Mouse (Mus musculus): ENCODE data around the gene Prr11. TPM values are rescaled to one million over a fixed set of nuclear protein-coding genes. Genes with fewer than 3 reads are reported as not detected.
"Not testable (repeated sequence)": the region's sequence is repeated elsewhere in the genome, so short reads cannot be mapped to it uniquely, and the experiment has no call there.

The Prr11 gene
- polyA plus RNA-seq, 1 experiment from 2014 or later: 20.5 TPM

- Histone ChIP-seq H3K4me2 (replicated peaks; ENCODE audit: low read depth, low read length) (no peak overlapping the region), H3K36me3 (ENCODE audit: control insufficient read depth, insufficient read depth, low read length) (peaks cover 4% of the 10 kb centered on the region; the same call in 1 of the 2 replicates), H3K4me3 (ENCODE audit: low read length) (no peak overlapping the region), H3K4me1 (ENCODE audit: control insufficient read depth, insufficient read depth, low read length) (no peaks in the 10 kb centered on the region), H3K9me3 (ENCODE audit: control insufficient read depth, low read length) (no peaks in the 10 kb centered on the region), H3K27ac (ENCODE audit: low read depth, low read length) (no peak overlapping the region), H3K27me3 (ENCODE audit: control insufficient read depth, insufficient read depth, low read length) (no peaks in the 10 kb centered on the region), H3K9ac (ENCODE audit: low read depth, low read length) (no peak overlapping the region)
- ATAC-seq (ENCODE audit: low FRiP score, low TSS enrichment): no peak
- WGBS: 66% methylated on average over 3 of the region's 3 CpGs
These were observed 46.4 kb downstream of the Prr11 start for GRCm38 (mm10) chr11:87062087-87062486.

- H3K27ac ChIP-seq (ENCODE audit: low read depth, low read length): no peak overlapping the region
- no peaks in the 10 kb centered on the region for H3K4me1 ChIP-seq (ENCODE audit: control insufficient read depth, insufficient read depth, low read length)
- no peaks in the 10 kb centered on the region for H3K9me3 ChIP-seq (ENCODE audit: control insufficient read depth, low read length)
- no peak overlapping the region for H3K4me3 ChIP-seq (ENCODE audit: low read length)
- 97% methylated on average over 2 of the region's 2 CpGs for WGBS
- H3K4me2 ChIP-seq (replicated peaks; ENCODE audit: low read depth, low read length): no peak overlapping the region
- no peak overlapping the region for H3K9ac ChIP-seq (ENCODE audit: low read depth, low read length)
- ATAC-seq (ENCODE audit: low FRiP score, low TSS enrichment): no peak
- H3K27me3 ChIP-seq (ENCODE audit: control insufficient read depth, insufficient read depth, low read length): no peaks in the 10 kb centered on the region
- H3K36me3 ChIP-seq (ENCODE audit: control insufficient read depth, insufficient read depth, low read length): peaks cover 4% of the 10 kb centered on the region; the same call in 1 of the 2 replicates
These were observed 48.1 kb downstream of the Prr11 start for GRCm38 (mm10) chr11:87060410-87060809.

GRCm38 (mm10) chr11:87056286-87056685 is 52.2 kb downstream of the Prr11 start:
- Histone ChIP-seq H3K27ac (ENCODE audit: low read depth, low read length) (no peak overlapping the region), H3K9ac (ENCODE audit: low read depth, low read length) (no peak overlapping the region), H3K4me3 (ENCODE audit: low read length) (no peak overlapping the region), H3K36me3 (ENCODE audit: control insufficient read depth, insufficient read depth, low read length) (peaks cover 2% of the 10 kb centered on the region; the same call in 1 of the 2 replicates), H3K4me1 (ENCODE audit: control insufficient read depth, insufficient read depth, low read length) (no peaks in the 10 kb centered on the region), H3K27me3 (ENCODE audit: control insufficient read depth, insufficient read depth, low read length) (no peaks in the 10 kb centered on the region), H3K9me3 (ENCODE audit: control insufficient read depth, low read length) (no peaks in the 10 kb centered on the region), H3K4me2 (replicated peaks; ENCODE audit: low read depth, low read length) (no peak overlapping the region)
- WGBS: 87% methylated on average over 6 of the region's 6 CpGs
- ATAC-seq (ENCODE audit: low FRiP score, low TSS enrichment): no peak

- H3K27ac ChIP-seq (ENCODE audit: low read depth, low read length); H3K4me3 ChIP-seq (ENCODE audit: low read length); H3K4me1 ChIP-seq (ENCODE audit: control insufficient read depth, insufficient read depth, low read length); ATAC-seq (ENCODE audit: low FRiP score, low TSS enrichment); H3K4me2 ChIP-seq (replicated peaks; ENCODE audit: low read depth, low read length); H3K9ac ChIP-seq (ENCODE audit: low read depth, low read length); H3K27me3 ChIP-seq (ENCODE audit: control insufficient read depth, insufficient read depth, low read length); H3K9me3 ChIP-seq (ENCODE audit: control insufficient read depth, low read length); H3K36me3 ChIP-seq (ENCODE audit: control insufficient read depth, insufficient read depth, low read length): not testable (repeated sequence)
- 98% methylated on average over 7 of the region's 7 CpGs for WGBS
These were observed 59.6 kb downstream of the Prr11 start for GRCm38 (mm10) chr11:87048900-87049299.

GRCm38 (mm10) chr11:87046968-87047367 is 61.5 kb downstream of the Prr11 start:
- WGBS: 88% methylated on average over 5 of the region's 5 CpGs
- H3K4me3 ChIP-seq (ENCODE audit: low read length): no peak overlapping the region
- no peaks in the 10 kb centered on the region for H3K4me1 ChIP-seq (ENCODE audit: control insufficient read depth, insufficient read depth, low read length)
- no peaks in the 10 kb centered on the region for H3K9me3 ChIP-seq (ENCODE audit: control insufficient read depth, low read length)
- no peaks in the 10 kb centered on the region for H3K27me3 ChIP-seq (ENCODE audit: control insufficient read depth, insufficient read depth, low read length)
- no peak overlapping the region for H3K4me2 ChIP-seq (replicated peaks; ENCODE audit: low read depth, low read length)
- ATAC-seq (ENCODE audit: low FRiP score, low TSS enrichment): no peak
- H3K36me3 ChIP-seq (ENCODE audit: control insufficient read depth, insufficient read depth, low read length): peaks cover 3% of the 10 kb centered on the region; the same call in 1 of the 2 replicates
- no peak overlapping the region for H3K27ac ChIP-seq (ENCODE audit: low read depth, low read length)
- H3K9ac ChIP-seq (ENCODE audit: low read depth, low read length): no peak overlapping the region

GRCm38 (mm10) chr11:87043052-87043451 is 65.5 kb downstream of the Prr11 start:
- Histone ChIP-seq H3K36me3 (ENCODE audit: control insufficient read depth, insufficient read depth, low read length) (no peaks in the 10 kb centered on the region; the same call in 1 of the 2 replicates), H3K27me3 (ENCODE audit: control insufficient read depth, insufficient read depth, low read length) (no peaks in the 10 kb centered on the region), H3K27ac (ENCODE audit: low read depth, low read length) (no peak overlapping the region), H3K9me3 (ENCODE audit: control insufficient read depth, low read length) (no peaks in the 10 kb centered on the region), H3K9ac (ENCODE audit: low read depth, low read length) (no peak overlapping the region), H3K4me3 (ENCODE audit: low read length) (no peak overlapping the region), H3K4me2 (replicated peaks; ENCODE audit: low read depth, low read length) (no peak overlapping the region), H3K4me1 (ENCODE audit: control insufficient read depth, insufficient read depth, low read length) (no peaks in the 10 kb centered on the region)
- WGBS: 82% methylated on average over 3 of the region's 3 CpGs
- no peak for ATAC-seq (ENCODE audit: low FRiP score, low TSS enrichment)

GRCm38 (mm10) chr11:87039307-87039963 is 69.1 kb downstream of the Prr11 start:
- 65% methylated on average over 9 of the region's 9 CpGs for WGBS
- ATAC-seq (ENCODE audit: low FRiP score, low TSS enrichment): no peak
- Histone ChIP-seq H3K36me3 (ENCODE audit: control insufficient read depth, insufficient read depth, low read length) (peaks cover 3% of the 10 kb centered on the region; the same call in 1 of the 2 replicates), H3K4me3 (ENCODE audit: low read length) (no peak overlapping the region), H3K27ac (ENCODE audit: low read depth, low read length) (no peak overlapping the region), H3K4me2 (replicated peaks; ENCODE audit: low read depth, low read length) (no peak overlapping the region), H3K9ac (ENCODE audit: low read depth, low read length) (no peak overlapping the region), H3K27me3 (ENCODE audit: control insufficient read depth, insufficient read depth, low read length) (no peaks in the 10 kb centered on the region), H3K4me1 (ENCODE audit: control insufficient read depth, insufficient read depth, low read length) (no peaks in the 10 kb centered on the region), H3K9me3 (ENCODE audit: control insufficient read depth, low read length) (no peaks in the 10 kb centered on the region)

MicroRNAs encoded within 50 kb of the gene (microRNA counts, 519-probe panel; counts per million panel counts)
- microRNA mmu-miR-301a: 8,123 counts per million, percentile 84 among the panel's probes with 10 or more counts

Small RNAs within 50 kb of the gene (microRNA-seq; reads per million reads assigned to microRNA genes)
- gene Mir301: 1,257 reads per million, percentile 79 among the genes with 10 or more reads in this experiment

Other genes starting within 250 kb of the Prr11 start
- 7.9 and 9.1 TPM in 2 replicates for gene Ypel2, start 115.0 kb downstream of the Prr11 start, polyA plus RNA-seq (2014; fragmentation: Nextera tagmentation; extraction: Ambion mirVana)
- 23.1 and 27.8 TPM in 2 replicates for gene Gdpd1, start 34.6 kb downstream of the Prr11 start, polyA plus RNA-seq (2014; fragmentation: Nextera tagmentation; extraction: Ambion mirVana)
- 17.3 and 24.7 TPM in 2 replicates for gene Smg8, start 21.9 kb downstream of the Prr11 start, polyA plus RNA-seq (2014; fragmentation: Nextera tagmentation; extraction: Ambion mirVana)
- gene Ska2, start 526 bp upstream of the Prr11 start, polyA plus RNA-seq (2014; fragmentation: Nextera tagmentation; extraction: Ambion mirVana): 64.1 and 70.5 TPM in 2 replicates
- gene Trim37, start 18.4 kb upstream of the Prr11 start, polyA plus RNA-seq (2014; fragmentation: Nextera tagmentation; extraction: Ambion mirVana): 20.6 and 41.4 TPM in 2 replicates

Measured in kidney, embryonic 14.5 days (tissue).